Mouse (Mus musculus): ENCODE measurements around the gene Vipr1.

Gene Vipr1

GRCm38 (mm10) chr9:121719347-121720331 lies 77.1 kb downstream of the Vipr1 start:
- DNase-seq = no peak

All from right cerebral cortex, postnatal 25 days (tissue).